Mouse (Mus musculus) midbrain, embryonic 16.5 days (tissue): Measurements from ENCODE around the gene Sema3f. TPM values are rescaled to one million over a fixed set of nuclear protein-coding genes. Genes with fewer than 3 reads are reported as not detected.

Experiments
- polyA plus RNA-seq: library from polyadenylated mRNA; unstranded; fragments of >200 nt; fragmentation: Nextera tagmentation; extraction: Ambion mirVana; gene quantifications from 2 replicates; pipeline ENCODE4 v1.2.1, GENCODE M21; 2015

The Sema3f gene
- polyA plus RNA-seq, 1 experiment from 2014 or later = 19.2 TPM

Other genes starting within 250 kb of the Sema3f start
- gene Tmem115, start 176.5 kb downstream of the Sema3f start, polyA plus RNA-seq = 45.2 and 47.2 TPM in 2 replicates
- 44.4 and 50.7 TPM in 2 replicates for gene Cyb561d2, start 168.3 kb downstream of the Sema3f start, polyA plus RNA-seq
- gene Nprl2, start 168.2 kb downstream of the Sema3f start, polyA plus RNA-seq = 76.2 and 82.2 TPM in 2 replicates
- gene Zmynd10, start 163.2 kb downstream of the Sema3f start, polyA plus RNA-seq = 3.5 and 6.1 TPM in 2 replicates
- gene Rassf1, start 158.9 kb downstream of the Sema3f start, polyA plus RNA-seq = 45.3 and 49.4 TPM in 2 replicates
- gene Tusc2, start 147.2 kb downstream of the Sema3f start, polyA plus RNA-seq = 123 and 127 TPM in 2 replicates
- 69.6 and 74.9 TPM in 2 replicates for gene Hyal2, start 142.5 kb downstream of the Sema3f start, polyA plus RNA-seq
- gene Hyal1, start 133.5 kb downstream of the Sema3f start, polyA plus RNA-seq = 7.2 TPM in 2 replicates
- 14.9 and 18.6 TPM in 2 replicates for gene Naa80, start 131.6 kb downstream of the Sema3f start, polyA plus RNA-seq
- gene Hyal3, start 129.7 kb downstream of the Sema3f start, polyA plus RNA-seq = 2.0 and 2.4 TPM in 2 replicates
- gene Ifrd2, start 122.8 kb downstream of the Sema3f start, polyA plus RNA-seq = 14.6 and 15.4 TPM in 2 replicates
- gene Sema3b, start 101.2 kb downstream of the Sema3f start, polyA plus RNA-seq = 3.7 and 3.9 TPM in 2 replicates
- gene Gnai2, start 75.1 kb downstream of the Sema3f start, polyA plus RNA-seq = 278 and 281 TPM in 2 replicates
- 31.1 and 34.0 TPM in 2 replicates for gene Slc38a3, start 40.9 kb downstream of the Sema3f start, polyA plus RNA-seq
- gene Gnat1, start 30.8 kb downstream of the Sema3f start, polyA plus RNA-seq = 1.6 and 2.2 TPM in 2 replicates
- 239 and 270 TPM in 2 replicates for gene Rbm5, start 60.5 kb upstream of the Sema3f start, polyA plus RNA-seq
- gene Rbm6, start 162.8 kb upstream of the Sema3f start, polyA plus RNA-seq = 95.5 and 113 TPM in 2 replicates
- gene Mon1a, start 177.7 kb upstream of the Sema3f start, polyA plus RNA-seq = 23.3 and 23.4 TPM in 2 replicates
- gene Mst1r, start 196.4 kb upstream of the Sema3f start, polyA plus RNA-seq = 1.4 and 2.6 TPM in 2 replicates
- not detected in 2 replicates for gene Actl11, start 218.0 kb upstream of the Sema3f start, polyA plus RNA-seq
- 90.2 and 121 TPM in 2 replicates for gene Camkv, start 225.2 kb upstream of the Sema3f start, polyA plus RNA-seq
- gene Traip, start 239.7 kb upstream of the Sema3f start, polyA plus RNA-seq = 10.0 and 12.6 TPM in 2 replicates